23 mouse cellular contexts compared by ENCODE assay signal in genomic region chr12:108981941-108982683, GRCm38 (mm10).
A peak's percentile ranks its signal among the peaks of the same experiment; 100 is the strongest.
DNase-seq lines count a peak whose midpoint lies in the region; ATAC-seq and TF ChIP-seq lines count a peak whose summit lies in the region.
"Had no signal": no experiment of that assay in that cellular context is flagged by ENCODE, and none has a peak within 500 bp of the region (broad histone marks: within the 10 kb centered on the region; RNA-seq: fewer than 3 reads in every experiment).

No protein-coding gene starts in this region.

- H3K4me3 ChIP-seq in forebrain, embryonic 14.5 days (ENCODE audit: low read depth, low read length) = no peak overlapping the region
- H3K4me3 ChIP-seq in forebrain, embryonic 10.5 days = no peak overlapping the region
- no peak overlapping the region for H3K4me3 ChIP-seq in hindbrain, postnatal 0 days (ENCODE audit: low read length)
- H3K4me3 ChIP-seq in neural tube, embryonic 15.5 days (replicated peaks) = no peak overlapping the region
- H3K4me3 ChIP-seq: embryonic facial prominence, embryonic 15.5 days; heart, embryonic 10.5 days; left cerebral cortex, adult 2 months; megakaryocyte, embryonic 14.5 days; myocyte had no signal

- TF ChIP-seq CTCF in hindbrain, postnatal 0 days (IDR thresholded peaks at IDR 0.05; ENCODE audit: low read depth) = no peak

- no peaks in the 10 kb centered on the region for H3K27me3 ChIP-seq in forebrain, embryonic 14.5 days (replicated peaks; ENCODE audit: control insufficient read depth, insufficient read depth, low read length)
- H3K27me3 ChIP-seq in forebrain, embryonic 10.5 days (ENCODE audit: poor library complexity, severe bottlenecking) = peaks cover 8% of the 10 kb centered on the region; the same call in 1 of the 2 replicates
- no peaks in the 10 kb centered on the region for H3K27me3 ChIP-seq in hindbrain, postnatal 0 days (ENCODE audit: insufficient read depth, low read length)
- H3K27me3 ChIP-seq in neural tube, embryonic 15.5 days (replicated peaks) = no peaks in the 10 kb centered on the region
- H3K27me3 ChIP-seq: embryonic facial prominence, embryonic 15.5 days; megakaryocyte, embryonic 14.5 days had no signal

- 35% methylated on average over 14 of the region's 14 CpGs for WGBS in forebrain, embryonic 14.5 days
- 83% methylated on average over 14 of the region's 14 CpGs for WGBS in forebrain, embryonic 10.5 days
- WGBS in hindbrain, postnatal 0 days = 34% methylated on average over 14 of the region's 14 CpGs
- 36% methylated on average over 14 of the region's 14 CpGs for WGBS in neural tube, embryonic 15.5 days

- no peaks in the 10 kb centered on the region for H3K36me3 ChIP-seq in forebrain, embryonic 14.5 days (ENCODE audit: control insufficient read depth, insufficient read depth, low read length)
- H3K36me3 ChIP-seq in forebrain, embryonic 10.5 days (replicated peaks) = no peaks in the 10 kb centered on the region
- H3K36me3 ChIP-seq in hindbrain, postnatal 0 days (ENCODE audit: insufficient read depth, low read length) = no peaks in the 10 kb centered on the region
- no peaks in the 10 kb centered on the region for H3K36me3 ChIP-seq in neural tube, embryonic 15.5 days
- H3K36me3 ChIP-seq: embryonic facial prominence, embryonic 15.5 days; heart, embryonic 10.5 days had no signal

- no peaks in the 10 kb centered on the region for H3K9me3 ChIP-seq in forebrain, embryonic 14.5 days (replicated peaks; ENCODE audit: control insufficient read depth, low read length)
- H3K9me3 ChIP-seq in forebrain, embryonic 10.5 days = no peaks in the 10 kb centered on the region
- no peaks in the 10 kb centered on the region for H3K9me3 ChIP-seq in hindbrain, postnatal 0 days (ENCODE audit: low read length)
- H3K9me3 ChIP-seq in neural tube, embryonic 15.5 days (replicated peaks) = no peaks in the 10 kb centered on the region
- H3K9me3 ChIP-seq: embryonic facial prominence, embryonic 15.5 days; heart, embryonic 10.5 days had no signal

- H3K27ac ChIP-seq in forebrain, embryonic 14.5 days (ENCODE audit: low read depth, low read length) = no peak overlapping the region
- H3K27ac ChIP-seq in forebrain, embryonic 10.5 days = no peak overlapping the region
- no peak overlapping the region for H3K27ac ChIP-seq in hindbrain, postnatal 0 days
- H3K27ac ChIP-seq in neural tube, embryonic 15.5 days (replicated peaks) = 0 out of 2 replicates have a peak overlapping the region, but pooled peaks have one; percentile 2
- H3K27ac ChIP-seq: embryonic facial prominence, embryonic 15.5 days; heart, embryonic 10.5 days; left cerebral cortex, adult 2 months had no signal

- H3K4me2 ChIP-seq in forebrain, embryonic 14.5 days (ENCODE audit: low read length) = no peak overlapping the region
- no peak overlapping the region for H3K4me2 ChIP-seq in hindbrain, postnatal 0 days (ENCODE audit: low read depth, low read length)
- no peak overlapping the region for H3K4me2 ChIP-seq in neural tube, embryonic 15.5 days
- H3K4me2 ChIP-seq: embryonic facial prominence, embryonic 15.5 days; liver, embryonic 11.5 days had no signal

- DNase-seq in forebrain, embryonic 14.5 days (ENCODE audit: low spot score) = peak; percentile 54
- DNase-seq in forebrain, embryonic 10.5 days (ENCODE audit: extremely low spot score, low spot score) = no peak
- DNase-seq in retina, postnatal 1 day = peak; percentile 61
- DNase-seq in retina, embryonic 14.5 days (ENCODE audit: low spot score) = no peak
- DNase-seq in hindbrain, postnatal 0 days (ENCODE audit: low spot score) = no peak
- no peak for DNase-seq in thymus, postnatal 0 days (ENCODE audit: low spot score)
- no peak for DNase-seq in kidney, adult 11 months
- DNase-seq: adrenal gland, postnatal 36 days; cerebellum, adult 18-20 months; cerebellum, postnatal 36 days; kidney, adult 18-20 months; kidney, postnatal 14 days; lung, adult 2 months; spleen, adult 18-20 months; thymus, adult 2 months had no signal

- peaks cover 17% of the 10 kb centered on the region for H3K4me1 ChIP-seq in forebrain, embryonic 14.5 days (ENCODE audit: control insufficient read depth, insufficient read depth, low read length)
- peaks cover 55% of the 10 kb centered on the region for H3K4me1 ChIP-seq in forebrain, embryonic 10.5 days
- H3K4me1 ChIP-seq in hindbrain, postnatal 0 days (ENCODE audit: insufficient read depth, low read length) = no peaks in the 10 kb centered on the region
- H3K4me1 ChIP-seq in neural tube, embryonic 15.5 days = peaks cover 31% of the 10 kb centered on the region

- no peak overlapping the region for H3K9ac ChIP-seq in forebrain, embryonic 14.5 days (ENCODE audit: low read length)
- no peak overlapping the region for H3K9ac ChIP-seq in hindbrain, postnatal 0 days (replicated peaks; ENCODE audit: low read length)
- H3K9ac ChIP-seq in neural tube, embryonic 15.5 days (replicated peaks) = no peak overlapping the region
- H3K9ac ChIP-seq: embryonic facial prominence, embryonic 15.5 days had no signal

- ATAC-seq in forebrain, embryonic 14.5 days = peak; percentile 22; the same call in 1 of the 2 replicates
- ATAC-seq in hindbrain, postnatal 0 days = 0 out of 2 replicates have a peak, but pooled peaks have one; percentile 13
- no peak for ATAC-seq in neural tube, embryonic 15.5 days (ENCODE audit: low FRiP score)
- ATAC-seq: CD4-positive, CD25-positive, alpha-beta regulatory T cell, adult 4 months had no signal

Comparison
In these comparisons a context has a peak if more than half of its experiments do, and no peak if none do; other contexts are left out.
1. DNase-seq: peak in forebrain, embryonic 14.5 days (single experiment) and retina, postnatal 1 day (single experiment); none in forebrain, embryonic 10.5 days (single experiment), retina, embryonic 14.5 days (single experiment), hindbrain, postnatal 0 days (single experiment), thymus, postnatal 0 days (single experiment) and kidney, adult 11 months (single experiment).